Mouse (Mus musculus) skeletal muscle tissue, adult 2 months (tissue): ENCODE results near the gene 2010003K11Rik.

Experiments used
- DNase-seq: peaks from one replicate; pipeline ENCODE4 v3.0.0-alpha.2; 2012; ENCODE audit warnings: low read depth, low spot score

2010003K11Rik gene

DNA sequence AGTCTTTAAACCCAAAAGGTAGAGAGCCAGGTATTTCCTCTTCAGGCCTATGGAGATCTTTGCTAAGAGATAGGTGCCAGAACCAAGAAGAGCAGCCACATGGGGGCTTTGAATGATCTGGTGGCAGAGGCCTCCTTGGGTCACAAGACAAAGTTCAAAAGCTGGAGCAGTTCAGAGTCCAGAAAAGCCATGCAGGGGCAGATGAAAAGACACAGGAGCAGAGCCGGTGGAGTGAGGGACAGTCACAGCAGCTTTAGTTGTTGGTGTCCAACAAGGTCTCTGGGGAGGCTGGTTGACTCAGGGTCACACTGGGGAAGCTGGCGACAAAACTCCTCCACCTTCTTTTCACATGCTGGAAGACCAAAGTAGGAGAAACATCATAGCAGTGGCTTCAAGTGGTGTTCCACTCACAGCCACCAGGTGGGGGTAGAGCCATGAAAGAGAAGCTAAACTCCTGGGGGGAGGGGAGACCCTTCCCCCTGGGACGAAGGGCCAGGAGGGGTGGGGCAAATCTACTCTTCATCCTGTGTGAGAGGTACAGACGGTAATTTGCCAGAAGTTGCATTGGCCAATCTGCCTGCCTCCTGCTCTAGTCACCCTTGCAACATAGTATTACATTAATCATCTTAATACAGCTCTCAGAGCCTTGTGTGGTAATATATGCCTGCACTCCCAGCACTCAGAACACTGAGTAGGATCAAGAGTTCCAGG, 965 bp downstream of the 2010003K11Rik start:
- DNase-seq, result peak; percentile 71

DNA sequence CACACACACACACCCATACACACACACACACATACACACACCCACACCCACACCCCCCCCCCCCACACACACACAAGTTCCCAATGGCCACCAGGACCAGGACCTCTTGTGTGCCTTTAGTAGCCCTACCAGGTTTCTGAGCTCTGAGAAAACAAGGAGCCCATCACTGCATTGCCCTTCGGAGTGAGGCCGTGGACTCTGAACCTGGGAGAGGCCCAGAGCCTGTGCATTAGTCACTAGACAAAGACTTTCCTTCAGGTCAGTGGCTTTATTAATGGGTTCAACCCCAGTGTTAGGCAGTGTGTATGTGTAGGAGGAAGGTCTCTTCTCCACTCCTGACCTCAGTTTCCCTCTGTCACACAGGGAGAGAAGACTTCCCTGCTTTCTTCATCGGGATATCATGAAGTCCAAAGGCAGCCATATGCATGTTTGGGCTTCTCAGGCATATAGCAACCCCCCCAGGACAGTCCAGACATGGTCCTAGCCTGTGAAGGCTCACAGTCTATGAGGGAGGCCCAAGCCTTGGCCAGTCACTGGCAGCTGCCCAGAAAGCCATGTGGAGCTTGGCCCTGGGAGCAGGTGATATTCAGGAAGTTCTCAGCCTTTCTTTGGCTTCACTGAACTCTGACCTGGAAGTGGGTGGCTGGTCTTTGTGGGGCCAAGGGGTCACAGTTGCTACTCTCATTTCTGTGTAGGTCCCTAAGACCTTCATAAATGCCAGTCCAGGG, 1.7 kb downstream of the 2010003K11Rik start:
- DNase-seq, result no peak

DNA sequence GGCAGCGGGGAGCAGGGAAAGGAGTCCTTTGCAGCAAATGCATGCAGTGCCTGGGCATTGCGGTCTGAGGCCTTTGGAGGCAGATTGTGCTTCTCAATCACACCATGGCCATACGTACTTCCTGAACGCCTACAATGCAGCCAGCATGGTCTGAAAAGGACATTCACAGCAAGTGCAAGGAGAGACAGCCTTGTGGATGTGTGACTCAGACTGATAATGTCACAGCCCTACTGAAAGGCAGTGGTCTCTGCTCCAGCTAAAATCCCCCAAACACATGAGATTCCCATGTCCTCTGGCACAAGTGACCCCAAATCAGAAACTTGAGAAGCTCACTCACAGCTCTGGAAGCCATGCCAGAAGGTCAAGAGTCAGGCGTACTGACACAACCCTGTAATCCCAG, 2.6 kb downstream of the 2010003K11Rik start:
- DNase-seq, result no peak

DNA sequence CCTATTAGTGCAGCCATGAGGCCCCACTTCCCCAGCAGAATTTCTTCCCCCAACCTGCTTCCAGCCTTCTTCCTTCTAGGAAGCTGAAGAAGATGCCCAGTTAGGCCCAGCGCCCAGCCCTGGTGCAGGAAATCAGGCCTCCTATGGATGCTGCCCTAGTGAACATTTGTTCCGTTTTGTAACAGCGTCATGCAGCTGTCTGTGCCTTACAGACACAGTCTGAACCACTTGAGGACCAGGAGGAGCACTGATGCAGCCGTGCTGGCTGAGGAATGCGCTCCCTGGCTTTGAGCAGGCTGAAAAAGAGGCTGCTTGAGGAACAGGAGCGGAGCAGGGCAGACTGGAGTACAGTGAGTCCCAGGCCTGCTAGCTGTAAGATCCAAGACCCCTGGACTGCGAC, 3.7 kb downstream of the 2010003K11Rik start:
- no peak for DNase-seq

DNA sequence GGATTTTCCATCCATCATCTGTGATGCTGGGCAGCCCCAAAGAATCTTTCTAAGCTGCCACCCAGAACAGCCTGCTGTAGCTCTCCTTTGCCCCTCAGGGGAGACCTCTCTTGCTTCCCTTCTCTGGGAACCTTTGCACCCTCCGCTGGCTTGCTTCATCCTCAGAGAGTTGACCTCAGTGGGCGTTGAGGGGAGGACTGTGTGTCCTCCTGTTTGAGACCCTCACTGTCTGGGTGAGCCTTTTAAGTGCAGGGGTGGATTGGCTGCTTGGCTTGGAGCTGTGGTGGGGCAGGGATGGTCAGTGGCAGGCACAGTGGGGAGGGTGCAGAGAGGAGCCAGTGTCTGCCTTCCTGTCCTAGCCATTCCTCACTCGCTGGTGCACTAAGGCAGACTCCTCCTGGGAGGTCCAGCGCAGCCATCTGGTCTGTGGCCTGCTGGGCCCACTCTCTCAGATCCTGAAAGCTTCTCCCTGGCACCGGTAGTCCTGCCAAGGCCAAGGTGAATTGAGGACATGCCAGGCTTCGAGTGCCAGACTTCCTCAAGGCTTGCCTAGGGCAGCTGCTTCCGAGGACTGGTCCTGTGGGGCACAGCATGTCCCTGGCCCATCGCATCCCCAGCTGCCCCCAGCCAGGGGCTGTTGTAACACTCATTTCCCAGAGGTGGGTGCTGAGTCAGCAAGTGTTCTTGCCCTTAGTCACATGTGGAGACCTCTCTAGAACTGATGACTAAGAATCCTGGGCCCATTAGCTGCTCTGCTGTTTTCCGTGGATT, 5.7 kb downstream of the 2010003K11Rik start:
- DNase-seq, result peak; percentile 96

DNA sequence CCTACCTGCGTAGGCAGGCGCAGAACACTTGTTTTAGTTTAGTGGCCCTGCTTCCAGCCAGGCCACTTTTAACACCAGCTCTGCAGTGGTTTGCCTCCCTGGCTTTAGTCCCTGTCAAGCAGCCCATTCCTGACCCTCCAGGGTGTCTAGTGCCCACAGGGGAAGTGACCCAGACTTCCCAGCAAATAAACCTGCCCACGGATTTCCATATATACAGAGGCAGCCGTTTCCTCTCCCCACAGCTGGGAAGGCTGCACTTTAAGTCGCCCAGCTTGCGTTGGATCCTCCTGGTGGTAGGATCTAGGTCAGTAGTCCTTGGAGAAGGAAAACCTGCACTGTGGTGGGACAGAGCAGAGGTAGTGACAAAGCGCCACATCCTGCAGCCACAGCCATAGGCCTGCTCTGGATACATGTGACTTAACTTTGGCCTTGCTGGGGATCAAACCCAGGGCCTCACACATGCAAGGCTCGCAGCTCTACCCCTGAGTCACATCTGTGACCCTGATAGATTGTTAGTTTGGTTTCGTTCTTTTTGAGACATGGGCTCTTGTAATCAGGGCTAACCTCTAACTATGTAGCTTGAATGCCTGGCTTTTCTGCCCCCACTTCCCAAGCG, 7.2 kb downstream of the 2010003K11Rik start:
- DNase-seq, result no peak

DNA sequence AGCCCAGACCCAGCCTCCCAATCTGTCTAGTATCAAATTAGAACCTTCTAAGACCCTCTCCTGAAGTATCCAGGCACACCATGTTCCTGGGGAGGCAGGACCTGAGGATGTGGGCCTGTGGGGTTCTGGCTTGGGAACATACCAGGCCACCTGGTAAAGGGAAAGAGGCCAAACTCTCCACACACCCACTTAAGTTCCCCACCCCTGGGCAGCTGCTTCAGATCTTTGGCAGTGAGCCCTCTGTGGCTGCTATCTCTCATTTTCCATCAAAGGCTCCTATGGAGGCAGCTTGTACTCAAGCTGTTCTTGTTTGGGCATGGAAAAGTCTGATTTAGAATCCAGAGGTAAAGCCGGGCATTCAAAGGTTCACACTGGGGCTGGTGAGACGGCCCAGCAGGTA, 10.5 kb downstream of the 2010003K11Rik start:
- no peak for DNase-seq

DNA sequence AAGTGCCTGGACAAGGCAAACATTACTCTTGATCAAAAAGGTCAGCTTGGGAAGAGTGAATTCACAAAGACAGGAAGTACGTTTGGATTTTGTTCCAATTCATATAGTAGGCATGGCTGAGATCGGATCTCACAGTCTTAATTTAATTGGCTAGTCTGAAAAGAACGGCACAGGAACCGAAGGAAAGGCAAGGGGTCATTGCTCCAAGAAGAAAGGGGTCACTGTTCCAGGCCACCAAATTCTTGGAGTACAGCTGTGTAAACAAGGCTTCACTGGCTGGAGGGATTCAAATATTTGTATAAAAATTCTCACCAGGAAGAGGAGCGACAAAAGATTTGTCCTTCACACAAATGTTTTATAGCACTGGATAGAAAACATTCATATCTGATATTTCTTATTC, 13.4 kb downstream of the 2010003K11Rik start:
- DNase-seq, result no peak

DNA sequence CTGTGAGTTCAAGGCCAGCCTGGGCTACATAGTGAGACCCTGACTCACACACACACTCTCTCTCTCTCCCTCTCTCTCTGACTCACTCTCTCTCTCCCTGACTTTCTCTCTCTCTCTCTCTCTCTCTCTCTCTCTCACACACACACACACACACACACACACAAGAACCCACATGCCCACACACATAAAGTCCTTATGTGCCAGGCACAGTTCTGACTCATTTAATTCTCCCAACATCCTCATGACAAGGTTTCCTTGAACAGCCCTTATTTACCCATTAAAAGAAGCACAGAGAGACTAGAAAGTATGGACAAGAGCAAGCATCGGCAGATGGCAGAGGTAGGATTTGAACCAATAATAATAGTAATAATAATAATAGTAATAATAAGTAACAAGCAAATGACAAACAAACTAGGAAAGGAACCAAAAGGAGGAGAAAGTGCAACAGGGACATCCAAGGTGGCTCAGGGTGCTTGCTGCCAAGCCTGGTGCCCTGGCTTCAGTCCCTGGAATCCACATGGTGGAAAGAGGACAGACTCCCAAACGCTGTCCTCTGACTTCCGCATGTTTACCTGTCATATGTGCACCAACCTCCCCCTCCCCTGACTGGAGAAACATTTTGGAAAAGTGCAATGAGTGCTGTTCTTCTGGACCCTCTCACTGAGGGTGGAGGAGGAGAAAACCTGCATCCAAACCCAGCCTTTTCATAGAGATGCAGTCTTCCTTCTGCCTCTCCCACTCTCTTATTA, 16.1 kb downstream of the 2010003K11Rik start:
- DNase-seq, result no peak

DNA sequence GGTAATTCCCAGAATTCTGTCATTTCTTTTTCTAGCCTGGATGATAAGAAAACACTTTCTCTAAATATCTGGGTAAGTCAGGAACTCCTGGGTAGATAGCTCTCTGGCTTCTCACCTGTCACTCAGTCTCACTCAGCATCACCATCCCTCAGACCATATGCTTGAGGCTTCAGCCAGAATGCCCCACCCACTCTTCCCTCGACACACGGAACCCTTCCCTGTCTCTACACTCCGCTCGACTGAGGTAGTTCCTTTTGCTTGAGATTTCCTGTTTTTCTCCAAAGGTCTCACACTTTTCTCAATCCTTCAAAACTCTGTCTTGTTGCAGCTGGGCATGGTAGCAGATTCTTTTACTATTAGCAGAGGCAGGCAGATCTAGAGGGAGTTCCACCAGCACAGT, 17.1 kb downstream of the 2010003K11Rik start:
- DNase-seq, result no peak

DNA sequence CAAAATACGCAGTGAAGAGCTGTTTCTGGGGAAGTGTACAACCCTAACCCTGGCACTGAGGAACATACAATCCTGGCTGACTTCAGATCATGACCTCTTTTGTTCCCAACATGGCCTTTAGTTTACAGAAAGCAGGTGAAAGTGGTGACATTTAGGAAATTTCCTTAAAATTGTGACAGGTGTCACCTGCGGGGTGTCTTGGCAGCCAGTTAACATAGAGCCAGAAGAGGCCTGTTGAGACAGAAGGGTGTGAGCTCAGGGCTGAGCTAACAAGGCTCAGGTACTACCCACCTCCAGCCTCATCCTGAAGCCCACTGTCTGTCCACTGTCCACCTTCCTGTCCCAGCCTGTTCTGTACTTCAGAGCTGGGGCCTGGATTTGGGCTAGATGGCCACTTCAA, 18.3 kb downstream of the 2010003K11Rik start:
- no peak for DNase-seq

DNA sequence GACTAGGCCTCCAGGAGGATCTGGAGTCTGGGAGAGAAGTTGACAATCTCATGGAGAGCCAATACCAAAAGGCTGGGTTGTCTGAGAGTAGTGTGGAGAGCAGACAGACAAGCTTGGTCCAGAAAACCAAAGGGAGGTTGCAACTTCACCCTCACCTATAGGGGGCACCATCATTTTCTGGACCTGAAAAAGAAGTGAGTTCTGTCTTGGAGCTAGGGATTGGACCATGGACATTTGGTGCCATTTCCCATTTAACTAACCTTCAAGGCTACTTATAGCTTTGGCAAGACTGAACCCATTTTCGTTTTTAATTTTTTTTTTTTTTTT, 20.2 kb downstream of the 2010003K11Rik start:
- DNase-seq, result no peak

DNA sequence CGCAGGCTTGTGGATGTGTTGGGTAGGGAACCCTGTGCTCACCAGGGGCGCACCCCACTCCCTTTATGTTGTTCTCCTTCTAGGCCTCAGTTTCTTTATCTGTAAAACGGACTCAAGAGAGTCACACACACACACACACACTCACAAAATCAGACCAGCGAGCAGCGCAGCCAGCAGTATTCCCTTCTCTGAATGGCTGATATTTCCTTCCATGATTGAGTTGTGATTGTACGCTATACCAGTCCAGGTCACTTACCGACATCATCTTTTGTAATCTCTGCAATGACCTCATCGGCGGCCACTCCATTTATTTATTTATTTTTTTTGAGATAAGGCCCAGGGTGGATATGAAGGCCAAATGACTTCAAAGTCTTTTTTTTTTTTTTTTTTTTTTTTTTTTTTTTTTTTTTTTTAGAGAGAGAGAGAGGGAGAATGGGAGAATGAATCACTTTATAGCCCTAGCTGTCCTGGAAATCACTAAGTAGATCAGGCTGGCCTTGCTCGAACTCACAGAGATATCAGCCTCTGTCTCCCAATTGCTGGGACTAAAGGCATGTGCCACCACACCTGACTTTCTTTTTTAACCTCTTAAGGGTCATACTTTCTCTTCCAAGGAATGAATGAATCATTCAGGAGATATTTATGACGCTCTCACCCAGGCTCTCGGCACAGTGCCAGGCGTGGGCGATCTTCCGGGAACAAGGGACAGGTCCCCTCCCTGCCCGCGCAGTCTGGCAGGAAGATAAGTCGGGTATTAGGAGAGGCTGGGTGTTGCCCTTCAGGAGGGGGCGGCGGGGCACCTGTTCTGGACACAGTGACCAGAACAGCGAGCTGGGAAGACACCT, 20.8 kb downstream of the 2010003K11Rik start, which contains the start of gene Syt12:
TSS of gene Syt12 (minus strand) at position 103 of the 845 bp plus-strand sequence.
- no peak for DNase-seq

DNA sequence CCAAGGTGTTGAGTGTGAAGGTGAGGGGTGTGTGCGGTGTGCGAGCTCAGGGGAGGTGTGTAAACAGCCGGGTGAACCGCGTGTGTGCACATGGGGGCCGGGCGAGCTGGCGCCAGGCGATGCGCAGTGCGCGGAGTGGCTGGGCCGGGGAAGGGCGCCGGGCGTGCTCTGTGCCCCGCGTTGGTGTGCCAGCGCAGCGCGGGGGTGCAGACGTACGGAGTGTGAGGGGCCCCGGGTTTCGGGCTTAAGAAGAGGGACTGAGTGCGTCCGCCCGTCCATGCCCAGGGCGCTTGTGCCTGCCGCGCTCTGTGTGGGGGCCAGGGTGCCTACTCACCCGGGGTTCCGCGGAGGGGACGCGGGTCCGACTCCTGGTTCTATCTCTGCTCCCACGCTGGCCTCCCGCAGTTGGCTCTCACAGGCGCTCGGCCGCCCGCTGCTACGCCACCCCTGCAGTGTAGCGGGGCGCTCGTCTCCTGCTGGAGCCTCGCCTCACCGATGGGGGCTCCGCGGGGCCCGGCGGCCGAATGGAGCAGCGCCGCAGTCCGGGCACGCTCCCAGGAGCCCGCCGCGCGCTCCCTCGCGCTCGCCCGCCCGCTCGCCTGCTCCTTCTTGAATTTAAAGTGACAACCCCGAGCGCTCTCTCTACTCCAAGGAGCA, 21.7 kb downstream of the 2010003K11Rik start:
- no peak for DNase-seq

DNA sequence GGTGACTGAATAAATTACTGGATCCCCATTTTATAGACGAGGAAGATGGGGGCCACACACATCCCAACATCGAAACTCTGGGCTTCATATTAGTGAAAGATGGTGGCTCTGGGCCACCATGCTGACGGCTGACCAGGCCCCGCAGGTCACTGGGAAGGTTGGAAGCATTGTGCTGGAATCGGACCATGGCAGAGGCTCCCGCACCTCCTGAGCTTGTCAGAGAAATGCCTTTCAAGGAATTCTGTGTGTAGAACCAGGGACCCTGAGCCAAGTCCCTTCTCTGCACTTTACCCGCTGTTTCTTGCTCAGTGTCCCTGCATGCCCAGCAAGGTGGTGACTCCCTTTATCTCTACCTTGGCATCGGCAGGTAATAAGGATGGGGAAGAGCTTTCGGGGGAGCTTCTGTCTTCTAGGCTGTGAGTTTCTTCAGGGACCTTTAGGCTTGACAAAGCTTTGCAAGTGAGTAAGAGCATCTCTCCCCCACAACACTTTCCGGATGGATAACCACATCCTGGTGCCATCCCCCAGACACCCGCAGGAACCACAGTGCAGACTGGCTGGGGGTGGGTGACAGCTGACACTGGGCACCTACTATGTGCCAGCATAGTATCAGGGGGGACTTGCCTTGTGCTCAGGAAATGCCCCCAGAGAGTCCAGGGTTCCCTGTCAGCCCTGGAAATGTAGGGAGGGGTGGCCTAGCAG, 23.0 kb downstream of the 2010003K11Rik start:
- no peak for DNase-seq

DNA sequence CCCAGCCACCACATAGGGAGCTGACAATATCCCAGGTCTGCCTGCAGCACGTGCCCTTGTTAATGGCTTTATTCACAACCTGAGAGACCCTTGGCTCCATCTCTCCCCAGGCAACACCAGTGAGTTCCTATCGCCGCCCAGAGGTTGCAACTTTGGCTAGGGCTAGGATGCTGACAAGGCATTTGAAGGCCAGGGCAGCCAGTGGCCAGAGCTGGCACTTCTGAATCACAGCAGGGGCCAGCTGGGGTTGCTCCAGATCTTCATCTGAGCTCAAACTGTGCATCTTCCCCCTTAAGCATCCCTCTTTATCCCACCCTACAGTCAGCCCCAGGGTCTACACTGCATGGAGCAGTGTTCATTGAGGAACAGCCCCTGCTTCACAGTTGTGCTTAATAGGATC, 23.6 kb downstream of the 2010003K11Rik start:
- no peak for DNase-seq

DNA sequence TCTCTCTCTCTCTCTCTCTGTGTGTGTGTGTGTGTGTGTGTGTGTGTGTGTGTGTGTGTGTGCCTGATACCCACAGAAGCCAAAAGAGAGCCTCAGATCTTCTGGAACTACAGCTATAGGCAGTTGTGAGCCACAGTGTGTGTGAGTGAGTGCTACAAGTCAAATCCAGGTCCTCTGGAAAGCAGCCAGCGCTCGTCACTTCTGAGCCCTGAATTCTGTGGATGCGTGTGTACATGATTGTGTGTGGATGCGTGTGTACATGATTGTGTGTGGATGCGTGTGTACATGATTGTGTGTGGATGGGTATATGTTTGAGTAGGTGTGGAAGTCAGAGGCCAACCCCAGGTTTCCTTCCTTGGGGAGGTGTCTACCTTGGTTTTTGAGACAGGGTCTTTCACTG, 24.8 kb downstream of the 2010003K11Rik start:
- DNase-seq, result no peak

DNA sequence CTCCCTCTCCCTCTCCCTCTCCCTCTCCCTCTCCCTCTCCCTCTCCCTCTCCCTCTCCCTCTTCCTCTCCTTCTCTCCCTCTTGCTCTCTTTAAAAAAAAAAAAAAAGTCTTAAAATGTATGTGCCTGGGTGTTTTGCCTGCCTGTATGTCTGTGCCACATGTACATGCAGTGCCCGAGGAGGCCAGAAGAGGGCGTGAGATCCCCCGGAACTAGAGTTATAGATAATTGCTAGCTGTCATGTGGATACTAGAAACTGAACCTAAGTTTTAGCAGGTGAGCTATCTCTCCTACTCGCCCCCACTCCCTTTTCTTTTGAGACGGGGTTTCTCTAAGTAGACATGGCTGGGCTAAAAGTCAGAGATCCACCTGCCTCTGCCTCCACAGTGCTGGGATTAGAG, 30.0 kb downstream of the 2010003K11Rik start:
- DNase-seq, result no peak

DNA sequence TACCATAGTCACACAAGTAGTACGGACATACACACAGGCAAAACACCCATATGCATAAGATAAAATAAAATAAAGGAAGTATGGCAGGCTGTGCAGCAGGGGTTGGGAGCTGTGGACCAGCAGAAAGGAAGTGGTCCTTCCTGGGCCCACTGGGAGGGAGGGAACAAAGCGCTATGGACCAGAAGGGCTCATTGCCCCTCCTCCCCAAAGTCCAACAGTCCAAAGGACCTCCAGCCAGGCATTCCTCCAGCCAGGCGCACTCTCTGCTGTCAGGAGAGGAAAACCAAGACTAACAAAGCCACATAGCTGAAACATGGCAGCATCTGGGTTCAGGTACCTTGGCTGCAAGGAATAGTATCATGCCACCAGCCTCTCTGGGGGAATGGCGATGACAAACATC, 33.7 kb downstream of the 2010003K11Rik start:
- no peak for DNase-seq
